Mouse (Mus musculus) spleen, postnatal 36 days (tissue): ENCODE results near the gene Atp9a.

Experiments
- DNase-seq, 2 experiments: peaks; one replicate each; pipeline ENCODE4 v3.0.0; 2022; ENCODE audit warnings: low spot score in 2 of 2, mixed read lengths in 1 of 2

The Atp9a gene

DNA sequence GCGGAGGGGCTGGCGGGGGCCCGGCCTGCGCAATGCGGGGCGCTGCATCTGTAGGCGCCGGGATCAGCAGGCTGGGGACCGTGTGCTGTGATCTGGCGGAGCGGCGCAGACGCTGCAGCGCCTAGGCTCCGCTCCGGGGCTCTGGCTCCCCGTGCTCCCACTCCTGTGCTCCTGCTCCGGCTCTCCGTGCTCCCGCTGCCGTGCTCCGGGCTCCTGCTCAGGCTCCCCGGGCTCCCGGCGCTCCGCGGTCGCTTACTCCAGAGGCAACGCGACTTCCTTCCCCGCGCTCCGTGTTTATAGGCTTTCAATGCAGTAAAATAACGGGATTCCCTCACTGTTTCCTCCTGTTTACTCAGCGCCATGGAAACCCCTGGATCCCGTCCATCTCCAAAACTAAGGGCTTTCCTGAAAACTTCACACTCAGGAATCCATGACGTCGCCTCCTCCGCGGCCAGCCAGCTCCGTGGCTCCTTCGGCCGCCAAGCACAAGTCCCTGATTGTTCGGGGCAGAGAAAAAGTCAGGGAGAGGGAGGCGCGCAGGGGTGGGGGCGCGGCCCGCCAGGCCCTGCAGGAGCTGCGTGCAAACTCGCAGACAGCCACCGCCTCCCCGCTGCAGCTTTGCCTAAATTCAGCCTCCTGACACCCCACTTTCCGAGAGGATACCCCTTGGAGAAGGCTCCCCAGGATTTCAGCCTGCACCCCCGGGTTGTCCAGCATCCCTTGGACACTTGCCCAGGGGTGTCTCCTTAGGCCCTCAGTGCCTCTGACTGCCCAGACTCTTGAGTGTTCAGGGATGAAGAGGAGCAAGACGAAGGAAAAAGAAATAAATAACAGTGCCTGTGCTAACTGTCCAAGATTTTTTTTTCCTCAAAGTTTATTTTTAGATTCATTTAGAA is 140.5 kb downstream of the Atp9a start, which contains the start of gene Nfatc2:
Nfatc2 (minus strand) TSS at position 167 of the 896 bp plus-strand sequence.
- DNase-seq = no peak

DNA sequence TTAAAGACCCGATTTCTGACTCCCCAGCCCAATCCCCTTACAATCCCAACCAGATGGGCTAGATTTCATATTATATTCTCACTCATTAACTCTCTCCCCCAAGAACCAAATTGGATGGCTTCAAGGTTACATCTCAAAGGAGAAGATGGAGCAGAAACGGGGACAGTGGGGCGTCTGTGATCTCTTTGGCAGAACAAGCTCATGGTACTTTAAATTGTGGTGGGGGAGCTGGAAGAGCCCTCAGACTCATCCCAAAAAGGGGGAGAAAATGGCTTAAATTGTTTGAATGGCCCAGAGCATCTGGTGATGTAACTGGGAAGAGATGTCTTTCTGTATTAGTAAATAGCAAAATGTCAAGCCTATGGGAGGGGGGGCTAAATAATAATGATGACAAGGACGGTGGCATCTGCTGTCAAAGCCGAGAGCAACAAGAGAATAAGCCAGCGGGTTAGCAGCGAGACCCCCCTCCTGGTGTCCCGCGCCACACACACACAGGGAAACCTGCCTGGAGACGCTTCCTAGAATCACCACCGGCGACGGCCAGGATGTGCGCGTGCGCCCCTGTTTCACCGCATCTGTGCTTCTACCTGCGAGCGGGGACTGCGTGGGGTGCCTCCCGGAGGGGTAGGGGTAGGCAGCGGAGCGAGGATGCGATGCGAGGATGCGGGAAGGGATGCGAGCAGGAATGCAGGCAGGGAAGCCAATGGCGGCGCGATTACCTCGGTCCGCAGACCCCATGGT is 141.3 kb downstream of the Atp9a start:
- no peak for DNase-seq

DNA sequence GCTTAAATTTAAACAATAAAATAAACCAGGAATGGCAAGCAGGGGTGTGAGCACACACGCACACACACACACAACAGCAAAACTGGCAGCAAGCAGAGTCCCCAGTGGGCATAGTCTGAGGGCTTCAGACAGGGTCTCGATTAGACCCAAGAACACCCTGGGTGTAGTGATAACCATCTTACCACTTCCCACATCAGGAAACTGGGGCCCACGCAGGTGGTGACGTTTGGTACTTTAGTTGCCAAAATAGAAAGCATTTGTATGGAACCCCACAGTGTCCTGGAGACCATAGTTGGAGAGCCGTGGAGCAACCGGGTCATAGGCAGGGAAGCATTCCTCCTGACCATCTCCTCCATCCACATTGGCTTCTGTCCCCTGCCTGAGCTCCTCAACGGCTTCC is 146.5 kb downstream of the Atp9a start:
- no peak for DNase-seq

DNA sequence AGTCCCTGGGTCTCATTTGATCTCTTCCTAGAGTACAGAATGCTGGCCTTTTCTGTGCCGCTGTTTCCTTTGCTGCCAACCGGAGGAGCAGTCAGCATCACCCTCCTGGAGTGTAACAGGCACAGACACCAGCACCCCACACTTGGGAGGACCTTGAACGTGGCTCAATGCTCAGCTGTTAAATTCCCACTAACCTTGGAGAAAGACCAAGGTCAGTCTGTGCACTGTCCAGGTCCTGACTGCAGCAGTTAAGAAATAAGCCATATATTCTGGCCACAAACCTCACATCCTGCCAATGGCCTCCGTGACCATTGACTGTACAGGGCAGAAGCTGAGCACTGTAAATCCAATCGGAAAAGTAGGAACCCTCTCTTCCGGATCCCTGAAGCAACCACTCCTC is 148.5 kb downstream of the Atp9a start:
- no peak for DNase-seq

DNA sequence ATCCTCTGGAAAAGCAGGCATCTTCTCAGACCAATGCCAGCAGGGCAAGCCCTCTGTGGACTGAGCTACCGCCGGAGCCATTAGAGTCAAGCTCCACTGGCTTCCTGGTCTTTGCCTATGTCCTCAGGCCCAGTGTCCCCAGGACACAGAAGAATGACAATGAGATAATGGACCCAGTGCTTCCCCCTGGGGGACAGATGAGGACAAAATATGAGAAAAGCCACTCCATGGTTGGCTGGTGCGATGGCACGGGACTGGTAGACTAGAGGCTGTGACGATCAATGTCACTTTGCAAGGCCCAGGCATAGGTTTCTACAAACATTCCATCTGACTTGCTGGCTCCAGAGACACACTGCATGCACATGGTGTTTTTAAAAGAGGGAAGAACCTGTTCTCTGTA is 149.2 kb downstream of the Atp9a start:
- DNase-seq = no peak

DNA sequence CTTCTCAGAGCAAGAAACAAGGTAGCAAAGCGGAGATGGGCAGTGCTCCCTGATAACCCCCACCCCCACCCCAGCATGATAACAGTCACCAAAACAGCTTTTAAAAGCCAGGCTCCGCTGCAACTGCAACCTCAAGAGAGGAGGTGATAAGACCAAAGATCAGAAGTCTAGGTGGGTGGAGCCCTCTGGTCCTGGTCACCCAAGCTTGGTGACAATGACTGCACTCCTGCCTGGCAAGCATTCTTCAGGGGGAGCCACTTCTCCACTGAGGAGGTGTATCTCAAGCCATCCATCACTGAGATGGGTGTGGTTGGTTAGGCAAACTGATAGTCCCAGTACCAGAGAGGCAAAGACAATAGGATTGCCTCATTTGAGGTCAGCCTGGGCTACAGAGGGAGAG is 151.1 kb downstream of the Atp9a start:
- peak in 1 of 2 experiments; percentile 29 for DNase-seq

DNA sequence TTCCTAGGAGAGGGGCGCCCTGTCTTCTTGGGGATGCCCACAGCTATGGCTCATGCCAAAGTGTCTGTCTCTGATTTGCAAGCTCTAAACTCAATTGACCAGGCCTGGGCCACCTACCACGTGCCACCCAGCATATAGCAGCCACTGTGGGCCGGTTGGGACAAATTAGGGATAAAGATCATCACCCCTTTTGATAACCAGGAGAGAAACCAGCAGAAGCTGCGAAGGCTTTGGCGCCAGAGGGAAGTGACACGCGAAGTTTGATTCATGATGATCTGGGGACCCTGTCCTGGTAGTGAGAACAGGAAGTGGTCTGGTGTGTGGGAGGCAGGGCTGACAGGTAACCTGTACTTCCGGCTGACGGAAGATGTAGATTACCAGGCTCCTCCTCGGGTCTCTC is 151.7 kb downstream of the Atp9a start:
- DNase-seq = peak; percentile 78

DNA sequence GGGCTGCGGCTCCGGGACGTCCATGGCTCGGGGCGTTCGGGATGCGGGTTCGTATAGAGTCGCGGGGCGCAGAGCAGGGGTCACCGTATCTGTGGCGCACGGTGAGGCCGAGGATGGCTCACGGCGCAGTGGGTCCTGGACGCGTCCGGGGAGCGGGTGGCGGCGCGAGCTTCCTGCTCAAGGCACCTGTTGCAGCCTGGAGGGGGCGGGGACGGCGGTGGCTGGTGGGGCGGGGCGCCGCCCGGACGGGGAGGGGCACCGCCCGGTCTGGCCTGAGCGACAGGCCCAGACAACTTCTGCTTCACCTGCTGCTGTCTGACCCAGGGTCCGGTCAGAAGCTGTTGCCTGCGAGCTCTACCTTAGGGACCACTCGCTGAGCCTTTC is 152.0 kb downstream of the Atp9a start:
- DNase-seq = peak; percentile 78 to 81

DNA sequence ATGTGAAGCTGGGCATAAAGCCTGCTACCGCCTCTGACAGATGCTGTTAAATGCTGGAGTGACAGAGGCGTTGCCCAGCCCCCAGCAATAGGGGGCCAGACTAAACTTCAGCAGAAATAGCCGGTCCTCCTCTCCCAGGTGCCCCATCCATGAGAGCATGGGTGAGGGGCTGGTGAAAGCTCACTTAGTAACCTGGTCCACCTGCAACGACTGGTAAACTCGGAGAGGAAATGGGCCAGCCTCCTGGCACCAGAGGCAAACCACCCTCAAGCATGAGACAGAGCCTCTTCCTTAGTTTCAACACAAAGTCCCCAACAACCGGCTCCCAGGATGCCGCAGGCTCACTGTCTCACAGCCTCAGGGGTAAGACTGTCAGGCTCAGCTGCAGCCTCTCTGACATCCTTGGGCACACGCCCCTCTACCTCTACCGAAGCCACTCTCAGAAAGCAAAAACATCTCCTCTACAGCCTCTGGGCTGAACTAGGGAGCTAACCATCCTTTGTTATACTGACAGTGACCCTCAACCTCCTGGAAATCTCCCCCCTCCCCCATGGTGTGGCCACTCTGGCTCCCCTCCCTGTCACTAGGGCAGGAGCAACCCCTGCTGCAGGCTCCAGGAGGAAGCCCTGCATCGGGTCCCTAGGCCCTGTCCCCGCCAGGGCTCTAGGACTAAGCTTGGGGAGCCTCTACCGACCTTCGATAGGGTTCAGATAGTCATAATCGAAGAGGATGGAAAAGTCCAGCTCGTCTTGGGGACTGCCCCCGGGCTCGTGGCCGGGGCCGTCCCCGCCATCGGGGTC is 152.6 kb downstream of the Atp9a start:
- peak; percentile 34 for DNase-seq

DNA sequence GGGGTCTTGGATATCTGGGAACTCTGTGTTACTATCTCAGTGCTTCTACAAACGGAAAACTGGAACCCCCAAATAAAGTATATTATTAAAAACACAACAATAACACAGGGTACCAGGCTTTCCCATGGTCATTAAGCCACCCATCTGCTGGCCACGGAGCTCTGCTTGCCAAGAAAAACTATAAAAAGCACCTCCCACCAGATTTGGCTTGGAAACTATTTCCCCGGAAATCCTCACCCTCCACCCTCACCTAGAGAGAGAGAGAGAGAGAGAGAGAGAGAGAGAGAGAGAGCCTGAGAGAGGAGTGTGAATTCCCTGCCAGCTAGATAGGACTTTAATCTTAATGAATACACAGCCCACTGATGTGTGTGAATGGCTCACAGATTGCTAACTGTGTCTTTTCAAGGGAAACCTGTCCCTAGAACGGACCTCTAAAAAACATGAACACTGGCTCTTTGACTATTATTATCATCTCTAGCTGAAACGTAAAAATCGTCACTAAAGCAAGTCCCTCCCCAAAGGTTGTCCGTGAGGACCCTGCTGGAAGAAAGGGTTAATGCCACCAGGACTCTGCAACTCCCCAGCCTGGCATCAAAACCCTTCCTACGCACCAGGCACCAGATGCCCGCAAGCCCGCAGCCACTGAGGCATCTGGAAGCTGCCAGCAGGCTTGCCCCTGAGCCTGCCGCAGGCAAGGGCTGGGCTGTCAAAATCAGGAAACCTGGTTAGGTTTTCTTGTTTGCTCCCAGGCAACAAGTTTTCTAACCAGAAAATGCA is 153.4 kb downstream of the Atp9a start:
- no peak for DNase-seq

DNA sequence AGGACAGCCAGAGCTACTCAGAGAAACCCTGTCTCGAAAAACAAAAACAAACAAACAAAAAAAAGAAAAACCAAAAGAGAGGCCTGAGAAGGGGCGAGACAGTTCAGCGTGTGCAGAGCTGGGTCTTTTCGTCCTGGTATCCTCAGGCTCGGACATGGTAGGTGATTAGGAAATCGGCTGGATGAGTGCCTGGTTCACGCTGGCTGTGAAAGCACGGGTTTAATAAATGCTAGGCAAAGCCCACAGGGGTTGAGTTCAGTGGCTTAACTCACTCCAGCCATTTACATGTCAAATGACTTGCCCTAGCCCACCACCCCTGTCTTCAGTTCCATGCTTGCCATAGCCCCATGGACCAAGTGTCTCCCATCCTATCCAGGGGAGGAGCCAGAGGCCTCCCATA is 155.1 kb downstream of the Atp9a start:
- DNase-seq = no peak

DNA sequence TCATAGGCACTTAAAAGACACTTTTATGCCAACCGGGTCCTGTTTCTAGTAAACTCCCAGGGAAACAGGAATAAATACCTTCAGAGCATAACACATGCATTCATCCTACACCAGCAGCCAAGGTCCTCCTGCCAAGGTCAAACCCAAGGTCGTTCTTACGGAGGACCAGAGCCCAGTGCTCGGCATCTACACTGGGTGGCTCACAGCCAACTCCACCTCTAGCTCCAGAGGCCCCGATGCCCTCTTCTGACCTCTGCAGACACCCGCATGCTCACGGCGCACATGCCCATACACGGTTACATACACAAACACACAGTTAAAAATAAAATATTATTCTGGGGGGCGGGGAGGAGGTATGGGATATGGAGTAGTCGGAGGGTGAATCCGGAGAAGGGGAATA is 155.7 kb downstream of the Atp9a start:
- DNase-seq = no peak

DNA sequence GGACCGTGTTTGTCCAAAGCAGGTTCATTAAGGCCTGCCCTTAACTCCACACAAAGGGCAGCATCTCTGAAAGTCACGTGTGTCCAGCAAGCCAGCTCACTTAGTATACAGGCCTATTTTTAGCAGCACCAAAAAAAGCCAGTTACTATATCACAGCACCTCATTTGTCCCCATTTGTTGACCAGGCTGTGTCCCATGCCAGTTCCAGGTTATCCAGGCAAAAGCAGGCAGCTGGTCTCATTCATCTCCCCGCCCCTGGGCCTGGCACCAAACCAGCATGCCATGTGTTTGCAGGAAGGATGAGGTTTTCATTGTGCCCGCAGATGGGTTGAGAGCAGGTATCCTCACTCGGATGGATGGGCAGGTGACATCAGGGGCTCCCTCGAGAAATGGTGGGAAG is 157.4 kb downstream of the Atp9a start:
- no peak for DNase-seq
